Mouse (Mus musculus): ENCODE data around the gene Fam19a5.
A peak's percentile ranks its signal among the peaks of the same experiment; 100 is the strongest.

Fam19a5 gene

DNA sequence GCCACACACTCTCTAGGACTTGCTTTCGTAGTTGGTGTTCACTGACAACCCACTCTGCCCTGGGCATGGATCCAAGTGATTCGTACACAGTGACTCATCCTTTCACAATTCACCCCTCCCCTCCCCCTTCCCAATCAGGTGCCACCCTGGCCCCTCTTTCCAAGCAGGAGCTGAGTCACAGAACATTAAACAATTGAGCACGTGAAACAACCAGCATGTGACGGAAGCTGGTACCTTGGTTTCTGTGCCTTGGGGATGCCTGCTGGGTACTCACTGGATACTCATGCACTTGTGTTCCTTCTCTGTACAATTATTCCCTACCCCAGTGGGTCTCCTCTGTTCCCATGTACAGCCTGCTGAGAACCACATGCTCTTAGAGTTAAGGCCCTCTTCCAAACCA is 53.0 kb downstream of the Fam19a5 start:
- DNase-seq, result peak; percentile 13

DNA sequence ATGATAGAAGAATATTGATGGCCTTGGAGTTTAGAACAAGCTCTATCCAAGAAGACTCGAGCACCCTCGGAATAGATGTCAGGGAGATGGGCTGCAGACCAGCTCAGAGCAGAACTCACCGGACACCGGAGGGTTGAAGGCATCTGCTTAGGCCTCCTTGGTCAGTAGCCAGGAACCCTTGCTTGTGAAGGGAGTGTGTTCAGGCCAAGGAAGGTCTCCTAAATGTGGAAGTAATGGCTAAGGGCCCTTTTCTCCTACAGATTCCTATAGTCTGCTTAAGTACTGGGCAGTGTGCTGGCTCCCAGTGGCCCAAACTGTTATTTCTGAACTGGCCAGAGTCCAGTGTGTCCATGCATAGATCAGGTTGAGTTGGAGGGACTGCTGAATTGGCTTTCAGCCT is 53.7 kb downstream of the Fam19a5 start:
- DNase-seq, result no peak

DNA sequence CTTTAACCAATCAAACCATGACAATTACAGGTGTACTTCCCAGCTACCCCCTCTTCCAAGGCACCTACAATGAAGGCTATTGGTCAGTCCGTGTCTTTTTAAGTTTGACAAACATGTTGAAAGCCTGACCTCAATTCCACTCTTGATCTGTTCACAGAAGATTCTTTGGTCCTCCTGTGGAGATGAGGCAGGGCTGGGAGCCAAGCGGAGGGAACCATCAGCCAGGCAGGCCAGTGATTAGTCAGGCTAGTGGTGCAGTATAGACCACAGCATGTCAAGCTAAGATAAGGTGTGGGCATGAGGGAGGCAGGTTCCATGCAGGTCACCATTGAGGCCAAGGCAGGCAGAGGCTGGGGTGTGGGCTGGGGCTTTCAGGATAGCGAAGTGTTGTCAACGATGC is 54.5 kb downstream of the Fam19a5 start:
- no peak for DNase-seq

DNA sequence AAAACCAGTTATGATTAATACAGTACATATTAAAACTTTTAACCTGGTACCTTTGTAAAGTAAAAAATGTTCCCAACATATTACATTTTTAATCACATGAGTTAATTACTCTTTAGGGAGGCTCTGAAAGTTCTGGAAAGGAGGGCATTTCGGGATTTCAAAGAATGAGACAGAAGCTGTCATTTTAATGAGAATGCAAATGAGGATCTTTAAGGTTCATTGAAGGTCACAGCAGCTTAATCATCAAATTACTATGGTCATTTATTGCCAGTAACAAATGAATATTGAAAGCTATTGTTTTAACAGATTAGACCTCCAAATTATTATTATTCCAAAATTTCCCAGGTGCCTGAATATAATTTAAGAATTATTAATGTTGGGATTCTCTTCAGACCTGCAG is 59.2 kb downstream of the Fam19a5 start:
- DNase-seq, result no peak

DNA sequence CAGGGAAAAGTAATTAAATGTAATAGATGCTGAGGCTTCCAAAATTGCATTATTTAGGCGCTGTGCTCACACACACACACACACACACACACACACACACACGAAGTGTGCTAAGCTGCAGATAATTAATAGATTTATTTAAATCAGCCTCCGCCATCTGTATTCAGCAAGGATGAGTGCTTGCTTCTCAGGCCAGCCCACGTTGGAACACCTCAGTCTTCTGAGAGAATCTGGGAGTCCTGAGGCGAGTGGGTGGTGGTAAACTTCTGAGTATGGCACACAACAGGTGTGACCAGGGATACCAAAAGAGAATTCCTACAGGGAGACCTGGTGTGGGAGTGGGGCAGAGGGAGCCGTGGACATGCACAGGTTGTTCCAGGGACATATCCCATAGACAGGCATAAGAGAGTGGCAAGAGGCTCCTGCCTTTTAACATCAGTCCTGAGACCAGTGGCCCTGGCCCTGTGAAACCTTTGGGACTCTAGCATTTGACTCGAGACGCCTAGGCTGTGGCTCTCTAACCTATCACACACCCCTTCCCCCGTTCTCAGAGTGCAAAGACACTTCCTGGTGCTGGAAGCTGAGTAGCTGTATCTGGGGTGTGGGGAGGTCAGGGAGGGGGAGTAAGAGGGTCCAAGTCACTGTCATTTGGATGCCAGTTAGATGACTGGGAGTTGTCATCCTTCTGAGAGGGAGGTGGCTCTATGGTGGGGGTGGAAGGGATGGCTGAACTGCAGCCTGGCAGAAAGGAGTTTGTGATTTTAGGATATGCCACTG is 61.6 kb downstream of the Fam19a5 start:
- no peak for DNase-seq

DNA sequence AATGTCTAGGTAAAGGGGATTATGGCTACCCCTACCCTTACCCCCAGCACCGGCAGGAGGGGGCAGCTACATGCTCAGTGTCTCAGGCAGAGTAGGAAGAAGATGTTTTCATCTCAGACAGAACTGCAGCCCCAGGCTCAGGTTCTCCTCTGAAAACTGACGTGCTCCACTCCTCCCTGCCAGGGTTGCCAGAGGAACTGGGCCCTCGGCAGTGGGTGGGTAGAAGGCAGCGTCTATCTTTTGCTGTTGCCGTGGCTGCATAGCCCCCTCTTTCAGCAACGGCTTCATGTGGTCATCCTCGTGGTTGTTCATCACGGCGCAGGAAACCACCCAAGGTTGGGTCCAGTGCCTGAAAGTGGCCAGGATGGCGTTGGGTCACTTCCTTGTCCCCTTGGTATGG is 62.6 kb downstream of the Fam19a5 start:
- DNase-seq, result no peak

DNA sequence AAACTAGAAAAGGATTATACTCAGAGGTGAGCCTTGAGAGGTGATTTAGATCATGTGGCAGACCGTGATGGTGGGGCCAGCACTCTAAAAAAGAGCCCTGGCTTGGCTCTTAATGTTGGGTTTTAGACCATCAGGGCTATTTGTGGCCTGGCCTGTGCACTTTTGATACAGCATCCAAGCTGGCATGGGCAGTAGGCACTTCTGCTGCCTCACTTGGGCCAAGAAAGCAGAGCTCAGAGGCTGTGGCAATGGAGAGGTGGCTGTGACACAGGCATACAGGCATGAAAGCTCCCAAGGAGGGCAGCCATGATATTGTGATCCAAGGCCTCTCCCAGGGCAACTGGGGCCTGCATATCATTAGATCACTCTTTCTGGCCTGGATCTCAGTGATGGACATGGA is 65.1 kb downstream of the Fam19a5 start:
- no peak for DNase-seq

DNA sequence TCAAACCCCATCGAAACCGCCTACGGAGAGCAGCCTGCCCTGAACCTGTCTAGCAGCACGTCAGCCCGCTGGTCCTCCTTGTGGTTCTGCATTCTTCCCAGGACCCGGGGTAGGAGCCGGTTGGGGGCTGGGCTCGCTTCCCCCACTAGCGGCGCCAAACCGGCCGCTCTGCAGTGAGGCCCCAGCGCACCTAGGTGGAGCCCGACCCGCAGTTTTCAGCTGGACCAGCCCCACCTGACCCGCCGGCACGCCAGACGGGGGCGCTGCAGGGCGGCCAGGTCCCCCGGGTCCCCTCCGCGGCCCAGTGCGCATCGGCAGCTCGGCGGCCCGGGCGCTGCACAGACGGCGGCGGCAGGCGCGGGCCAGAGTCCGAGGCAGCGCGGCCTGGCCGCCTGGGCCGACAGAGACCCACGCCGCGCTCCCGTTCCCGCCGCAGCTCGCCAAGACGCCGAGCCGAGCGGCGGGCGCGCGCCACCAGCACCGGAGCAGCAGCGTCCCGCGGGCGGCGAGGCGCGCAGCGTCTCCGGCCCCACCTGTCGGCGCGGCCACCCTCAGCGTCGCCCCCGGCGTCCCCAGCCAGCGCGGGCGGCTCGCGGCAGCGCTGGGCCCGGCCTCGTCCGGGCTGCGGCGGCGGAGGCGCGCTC is 80.0 kb downstream of the Fam19a5 start:
- DNase-seq, result peak; percentile 92

DNA sequence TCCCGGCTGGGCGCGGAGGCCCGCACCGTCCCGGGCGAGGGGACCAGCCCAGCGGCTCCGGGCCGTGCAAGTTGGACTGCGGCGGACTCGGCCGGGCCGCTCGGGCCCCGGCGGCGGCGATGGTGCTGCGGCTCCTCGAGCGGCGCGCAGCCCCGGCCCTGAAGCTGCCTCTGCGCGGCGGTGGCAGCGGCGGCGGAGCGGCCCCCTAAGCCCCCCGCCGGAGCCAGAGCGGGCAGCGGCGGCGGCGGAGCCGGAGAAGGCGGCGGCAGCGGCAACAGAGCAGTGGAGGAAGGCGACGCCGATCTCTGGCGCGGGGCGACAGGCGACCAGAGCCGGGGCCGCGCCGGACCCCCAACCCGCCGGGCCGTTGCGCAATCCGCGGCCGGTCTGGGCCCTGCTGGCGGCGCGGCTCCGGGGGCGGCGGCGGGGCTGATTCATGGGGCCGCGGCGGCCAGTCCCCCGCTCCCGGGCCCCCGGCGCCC is 80.6 kb downstream of the Fam19a5 start:
- DNase-seq, result peak; percentile 35

DNA sequence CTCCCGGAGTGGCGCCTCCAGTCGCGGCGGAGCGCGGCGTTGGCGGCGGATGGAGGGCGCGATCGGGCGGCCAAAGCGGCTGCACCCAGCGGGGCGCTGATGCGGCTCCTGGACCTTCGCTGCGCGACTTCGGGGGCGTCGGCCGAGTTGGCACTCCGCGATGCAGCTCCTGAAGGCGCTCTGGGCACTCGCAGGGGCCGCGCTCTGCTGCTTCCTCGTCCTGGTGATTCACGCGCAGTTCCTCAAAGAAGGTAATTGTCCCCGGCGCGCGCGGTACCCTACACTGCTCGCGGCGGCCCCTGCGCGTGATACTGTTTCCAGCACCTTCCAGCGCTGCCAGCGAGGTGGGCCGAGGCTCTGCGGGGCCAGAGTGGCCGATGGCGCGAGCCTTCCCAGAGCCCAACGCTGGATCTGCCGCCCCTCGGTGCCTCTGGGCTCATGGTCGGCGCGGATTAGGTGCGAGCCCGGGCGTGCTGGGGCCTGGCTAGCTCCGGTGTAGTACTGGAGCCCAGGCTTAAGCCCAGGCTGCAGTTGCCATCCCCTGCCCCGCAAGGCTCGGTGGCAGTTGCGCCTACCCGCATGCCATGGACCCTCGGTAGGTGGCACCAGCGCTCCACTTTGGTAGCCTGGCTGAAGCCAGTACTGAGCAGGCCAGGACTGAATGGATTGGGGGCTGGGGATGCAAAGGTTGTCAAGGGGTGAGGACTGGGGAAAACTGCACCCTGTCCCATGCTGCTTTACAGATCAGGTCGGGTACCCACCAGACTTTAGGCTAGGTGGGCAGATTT is 81.3 kb downstream of the Fam19a5 start:
- peak; percentile 96 for DNase-seq

DNA sequence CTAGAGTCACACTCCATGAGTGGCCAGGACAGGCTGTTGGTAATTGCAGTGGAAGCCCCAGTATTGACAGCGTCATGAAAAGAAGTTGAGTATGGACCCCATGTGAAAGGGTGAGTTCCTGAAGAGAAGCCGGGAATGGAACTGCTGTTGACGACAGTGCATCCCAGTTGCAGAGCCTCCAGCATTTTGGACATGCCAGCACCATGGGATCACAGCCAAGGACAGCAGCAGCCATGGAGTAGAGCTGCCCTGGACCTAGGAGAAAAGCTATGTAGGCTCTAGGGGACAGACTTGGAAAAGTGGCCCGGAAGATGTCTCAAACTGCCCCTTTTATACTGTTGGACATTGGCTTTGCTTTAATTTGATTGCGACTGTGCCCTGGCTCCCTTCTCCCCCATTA is 91.2 kb downstream of the Fam19a5 start:
- DNase-seq, result no peak

DNA sequence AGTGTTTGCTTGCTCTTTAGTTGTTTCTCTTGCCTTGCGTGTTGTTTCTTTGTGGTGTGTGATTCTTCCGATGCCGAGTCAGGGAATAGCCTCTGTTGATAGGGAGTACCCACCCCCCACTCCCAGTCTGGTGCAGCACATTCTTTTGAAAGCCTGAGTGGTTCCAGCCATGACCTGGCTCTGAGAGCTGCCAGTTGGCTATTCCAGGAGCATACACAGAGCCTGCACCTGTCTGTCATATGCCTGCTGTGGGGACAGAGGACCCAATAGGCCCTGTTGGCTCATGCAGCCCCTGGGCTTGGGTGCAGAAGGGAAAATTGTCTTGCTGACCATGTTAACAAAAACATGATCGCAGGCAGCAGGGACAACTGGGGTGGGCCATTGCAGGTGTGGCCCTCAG is 92.3 kb downstream of the Fam19a5 start:
- no peak for DNase-seq

DNA sequence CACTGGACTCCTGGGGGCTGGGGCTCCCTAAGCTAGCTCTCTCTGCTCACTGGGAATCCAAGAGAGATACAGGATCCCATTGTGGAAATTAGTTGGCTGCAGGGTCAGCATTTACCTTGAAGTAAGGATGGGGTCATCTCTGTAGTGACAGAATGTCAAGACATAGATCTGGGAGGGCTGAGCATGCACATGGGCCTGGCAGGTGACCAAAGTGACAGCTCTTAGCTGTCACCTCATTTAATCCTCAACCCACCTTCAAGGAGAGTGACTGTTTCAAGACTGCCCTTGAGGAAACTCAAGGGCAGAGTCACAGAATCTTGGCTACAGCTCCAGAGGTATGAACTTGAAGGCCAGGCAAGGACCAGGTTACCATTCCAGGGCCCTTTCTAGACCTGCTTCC is 93.1 kb downstream of the Fam19a5 start:
- no peak for DNase-seq

DNA sequence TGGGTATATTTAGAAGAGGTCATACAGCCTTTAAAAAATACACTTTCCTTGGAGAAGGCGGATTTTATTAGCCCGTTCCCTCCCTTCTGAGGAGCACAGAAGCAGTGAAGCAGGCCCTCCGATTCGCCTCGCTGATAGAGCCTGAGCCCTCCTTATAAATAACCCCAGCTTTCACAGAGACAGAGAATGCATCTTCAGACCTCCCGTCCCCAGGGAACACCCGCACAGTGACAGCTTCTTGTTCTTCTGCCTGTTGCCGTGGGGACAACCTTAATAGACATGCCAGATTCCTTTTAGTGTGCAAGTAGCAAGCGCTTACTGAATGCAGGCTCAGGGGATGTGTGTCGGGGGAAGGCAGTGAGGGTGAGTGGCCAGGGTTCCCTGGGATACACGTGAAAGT is 94.2 kb downstream of the Fam19a5 start:
- no peak for DNase-seq

DNA sequence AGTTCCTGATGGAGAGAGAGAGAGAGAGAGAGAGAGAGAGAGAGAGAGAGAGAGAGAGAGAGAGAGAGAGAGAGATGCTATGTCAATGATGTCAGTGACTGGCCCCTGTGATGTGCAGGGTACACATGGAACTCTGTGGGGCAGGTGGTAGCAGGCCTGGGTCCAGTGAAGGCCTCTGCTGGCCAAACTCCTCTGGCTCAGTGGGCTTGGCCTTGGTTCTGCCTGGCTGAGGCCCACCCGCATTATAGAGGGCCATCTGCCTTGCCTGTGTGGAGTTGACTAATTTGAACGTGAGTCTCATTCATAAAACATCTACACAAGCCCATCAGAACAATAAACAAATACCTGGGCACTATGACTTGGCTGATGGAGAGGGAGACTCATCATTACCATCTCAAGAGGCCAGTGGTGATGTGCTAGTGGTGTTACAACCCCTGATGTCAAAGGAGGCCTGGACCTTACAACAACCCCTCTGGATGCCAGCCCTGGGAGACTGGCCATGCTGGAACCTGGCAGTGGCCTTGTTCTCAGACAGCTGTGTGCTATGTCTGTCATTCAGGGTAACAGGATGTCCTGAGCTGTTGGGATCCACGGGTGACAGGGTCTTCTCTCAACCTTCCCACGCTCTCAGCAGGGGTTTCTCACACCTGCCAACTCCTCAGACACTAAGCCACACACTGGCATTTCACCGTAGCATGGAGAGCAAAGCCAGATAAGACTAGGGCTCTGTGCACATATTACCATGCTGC is 102.4 kb downstream of the Fam19a5 start:
- DNase-seq, result no peak

DNA sequence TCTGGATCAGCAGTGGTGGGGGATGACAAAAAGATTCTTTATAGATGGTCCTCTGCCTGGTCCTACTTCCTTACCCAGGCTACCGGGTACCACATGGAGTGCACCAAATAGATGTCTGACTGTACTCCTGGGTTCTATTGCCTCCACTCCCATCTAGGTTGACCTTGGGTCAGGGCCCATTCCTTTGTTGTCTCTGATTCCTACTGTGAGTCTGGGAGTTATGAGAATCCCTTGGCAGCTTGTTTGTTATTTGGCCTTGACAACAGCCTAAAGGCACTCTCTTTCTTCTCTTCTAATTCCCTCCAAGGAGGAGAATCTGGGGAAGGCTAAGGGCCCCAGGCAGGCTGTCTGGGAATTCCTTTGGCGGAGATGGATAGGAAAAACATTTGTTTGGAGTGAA is 105.6 kb downstream of the Fam19a5 start:
- no peak for DNase-seq

DNA sequence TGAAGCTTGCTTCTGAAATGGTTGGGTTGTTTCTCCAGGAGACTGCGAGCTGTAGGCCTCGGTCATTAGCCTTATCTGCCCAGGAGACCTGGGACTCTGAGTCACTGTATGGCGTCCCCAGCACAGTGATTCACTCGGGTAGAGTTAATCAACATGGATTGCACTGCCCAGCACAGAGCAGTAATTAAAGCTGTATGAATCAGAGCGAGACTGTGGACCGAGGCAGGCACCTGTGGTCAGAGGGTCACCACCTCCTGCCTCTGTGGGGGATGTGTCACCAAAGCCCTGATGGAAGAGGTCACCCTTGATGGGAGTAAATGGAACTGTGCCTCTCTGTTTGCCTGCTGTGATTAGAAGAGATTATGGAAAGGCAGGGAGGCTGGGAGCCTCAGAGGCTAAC is 110.5 kb downstream of the Fam19a5 start:
- DNase-seq, result no peak

DNA sequence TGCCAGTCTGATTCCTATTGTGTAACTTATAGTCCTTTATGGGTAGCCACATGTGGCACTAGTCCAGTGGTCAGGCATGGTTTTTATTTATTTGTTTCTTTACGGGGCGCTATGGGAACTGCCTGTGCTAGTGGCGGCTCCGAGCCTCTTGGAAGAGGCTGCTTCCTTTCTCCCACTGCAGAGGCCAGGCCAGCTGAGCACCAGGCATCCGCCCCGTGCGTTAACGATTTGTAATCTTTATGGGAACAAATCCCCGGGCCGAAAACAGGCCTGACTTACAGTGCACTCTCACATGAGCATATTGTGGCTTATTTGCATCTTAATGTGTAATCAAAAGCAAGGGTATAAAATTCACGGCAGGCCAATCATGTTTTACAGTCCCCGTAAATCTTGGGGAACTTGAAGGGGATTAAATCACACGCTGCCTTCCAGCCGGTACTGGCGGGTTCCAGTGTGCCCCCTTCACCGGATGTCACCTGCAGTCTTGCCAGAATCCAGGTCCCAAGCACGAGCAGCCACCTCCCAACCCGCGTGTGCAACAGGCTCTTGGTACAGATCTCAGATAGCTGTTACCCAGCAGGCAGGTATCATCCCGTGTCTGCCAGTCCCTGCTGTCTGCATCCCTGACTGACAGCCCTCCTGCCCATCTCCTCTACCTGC is 112.5 kb downstream of the Fam19a5 start:
- no peak for DNase-seq

DNA sequence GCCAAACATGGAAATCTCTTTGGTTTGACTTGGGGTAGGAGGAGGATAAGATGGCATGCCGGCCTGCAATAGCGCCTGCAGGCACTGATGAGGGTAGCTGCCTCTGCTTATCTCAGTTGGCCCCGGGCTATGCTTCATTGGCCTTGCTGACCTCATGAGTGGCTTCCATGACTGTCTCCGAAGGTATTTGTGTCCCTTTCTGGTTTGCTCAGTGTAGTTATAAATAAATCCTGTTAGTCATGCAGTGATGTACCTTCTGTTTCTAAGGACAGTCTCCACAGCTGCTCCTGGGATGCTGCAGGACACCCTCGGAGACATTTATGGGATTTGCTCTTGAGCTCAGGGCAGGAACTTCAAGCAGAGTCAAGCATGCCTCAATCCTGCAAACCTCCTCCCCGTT is 115.6 kb downstream of the Fam19a5 start:
- no peak for DNase-seq

DNA sequence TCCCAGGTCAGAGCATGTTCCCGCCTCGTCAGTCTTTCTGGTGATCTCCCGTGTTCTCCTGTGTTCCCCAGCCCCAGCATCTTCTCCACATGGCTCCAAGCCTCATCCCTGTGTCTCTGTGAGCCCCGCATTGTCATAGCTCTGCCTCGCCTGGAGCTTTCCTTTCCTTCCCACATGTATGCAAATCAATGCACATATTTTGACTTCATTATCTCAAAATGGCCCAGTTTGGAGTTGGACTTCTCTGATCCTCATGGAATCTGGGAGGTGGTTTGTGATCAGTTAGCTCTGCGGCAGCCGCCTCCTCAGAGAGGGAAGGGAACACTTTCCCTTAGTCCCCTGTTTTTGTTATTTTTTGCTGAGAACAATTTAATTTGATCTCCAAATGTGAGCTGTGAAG is 117.9 kb downstream of the Fam19a5 start:
- DNase-seq, result no peak

DNA sequence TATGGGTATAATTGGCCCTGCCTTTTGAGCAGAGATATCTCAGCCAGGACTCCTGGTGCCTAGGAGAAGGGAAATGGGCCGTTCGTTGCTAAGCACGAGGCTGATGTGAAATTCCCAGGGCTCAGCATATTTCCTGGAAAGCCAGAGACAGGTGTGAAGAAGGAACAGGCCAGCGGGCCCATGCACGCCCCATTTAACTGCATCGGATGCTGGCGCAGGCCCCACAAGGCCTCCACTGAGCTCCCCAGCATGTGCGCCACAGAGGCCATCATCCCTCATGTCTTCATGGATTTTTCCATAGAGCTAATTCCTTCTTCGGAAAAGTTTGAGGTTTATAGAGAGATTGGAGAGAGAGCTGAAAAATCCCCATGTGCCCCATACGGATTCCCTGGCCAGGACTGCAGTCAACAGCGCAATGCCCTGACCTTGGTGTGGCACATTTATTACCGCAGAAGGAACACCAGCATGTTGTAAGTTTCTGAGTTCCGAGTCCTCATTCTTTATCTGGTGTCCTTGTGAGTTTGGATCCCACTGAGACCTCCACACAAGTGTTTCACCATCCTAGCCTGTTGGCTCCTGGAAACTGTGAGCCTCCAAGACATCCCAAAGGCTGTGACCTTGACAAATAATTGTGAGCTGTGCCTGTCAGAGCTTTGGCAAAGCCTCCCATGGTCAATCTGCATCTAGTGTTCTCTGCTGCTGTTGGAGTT is 122.1 kb downstream of the Fam19a5 start:
- no peak for DNase-seq

DNA sequence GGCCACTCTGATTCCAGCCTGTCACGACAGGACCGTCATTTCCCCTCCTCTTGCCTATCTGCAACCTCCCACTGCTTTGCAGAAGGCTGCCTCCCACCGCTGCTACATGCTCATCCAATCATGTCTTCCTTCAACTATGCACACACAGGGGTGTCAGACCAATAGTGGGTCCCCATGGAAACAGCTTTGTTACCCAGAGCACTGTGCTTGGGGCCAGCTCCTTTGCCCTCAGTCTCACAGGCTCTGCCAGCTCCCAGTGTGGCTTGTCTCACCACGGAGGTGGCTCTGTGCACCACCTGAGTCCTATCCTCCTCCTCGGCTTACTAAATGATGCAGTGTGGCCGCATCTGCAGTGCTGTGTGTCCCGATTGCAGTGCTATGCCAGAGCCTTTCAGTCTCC is 123.3 kb downstream of the Fam19a5 start:
- no peak for DNase-seq
